Mouse (Mus musculus) testis, adult 2 months (tissue): ENCODE data around the gene Rbm28. TPM values are rescaled to one million over a fixed set of nuclear protein-coding genes. Genes with fewer than 3 reads are reported as not detected.

ENCODE experiments used
- H3K27ac ChIP-seq: fragments of 200-500 bp; 2 replicates; pipeline ENCODE4 v1.5.1; 2012; ENCODE audit warnings: low read depth, low read length; ENCODE audit not compliant: control insufficient read depth, insufficient read depth
- H3K27me3 ChIP-seq: fragments of 200-500 bp; 2 replicates; pipeline ENCODE4 v1.6.1; 2012; ENCODE audit warnings: mild to moderate bottlenecking, low read length, moderate library complexity; ENCODE audit not compliant: control insufficient read depth, insufficient read depth
- H3K36me3 ChIP-seq: fragments of 200-500 bp; 2 replicates; pipeline ENCODE4 v1.6.1; 2012; ENCODE audit warnings: mild to moderate bottlenecking, low read length; ENCODE audit not compliant: control insufficient read depth, insufficient read depth
- H3K4me1 ChIP-seq: fragments of 200-500 bp; 2 replicates; pipeline ENCODE4 v1.6.1; 2012; ENCODE audit warnings: low read length; ENCODE audit not compliant: control insufficient read depth, insufficient read depth
- H3K4me3 ChIP-seq: fragments of 200-500 bp; 2 replicates; pipeline ENCODE4 v1.5.1; 2012; ENCODE audit warnings: low read depth, mild to moderate bottlenecking, low read length, moderate library complexity, mixed read lengths; ENCODE audit not compliant: control insufficient read depth
- CTCF ChIP-seq: fragments of 200-500 bp; IDR thresholded peaks from 2 replicates; pipeline ENCODE4 v1.5.1; 2012; ENCODE audit warnings: low read depth, mild to moderate bottlenecking, inconsistent platforms, low read length, moderate library complexity; ENCODE audit not compliant: control insufficient read depth, insufficient read depth, insufficient replicate concordance
- POLR2A ChIP-seq: fragments of 200-500 bp; IDR thresholded peaks from 2 replicates; pipeline ENCODE4 v1.6.1; 2012; ENCODE audit warnings: low read depth, mild to moderate bottlenecking, inconsistent platforms, low read length, moderate library complexity; ENCODE audit not compliant: control insufficient read depth
- polyA plus RNA-seq: library from polyadenylated mRNA; depleted of rRNA; stranded (reverse); fragments of >200 nt; gene quantifications from 2 replicates; pipeline ENCODE4 v1.2.3, GENCODE M21; 2012

Gene Rbm28
- polyA plus RNA-seq, 1 experiment: 27.1 TPM

GRCm38 (mm10) chr6:29207017-29207416 lies 42.2 kb upstream of the Rbm28 start:
- Histone ChIP-seq H3K4me1 (peaks cover 8% of the 10 kb centered on the region), H3K36me3 (no peaks in the 10 kb centered on the region), H3K27ac (no peak overlapping the region), H3K4me3 (no peak overlapping the region), H3K27me3 (no peaks in the 10 kb centered on the region)
- no peak for TF ChIP-seq CTCF
- TF ChIP-seq POLR2A: no peak

DNA sequence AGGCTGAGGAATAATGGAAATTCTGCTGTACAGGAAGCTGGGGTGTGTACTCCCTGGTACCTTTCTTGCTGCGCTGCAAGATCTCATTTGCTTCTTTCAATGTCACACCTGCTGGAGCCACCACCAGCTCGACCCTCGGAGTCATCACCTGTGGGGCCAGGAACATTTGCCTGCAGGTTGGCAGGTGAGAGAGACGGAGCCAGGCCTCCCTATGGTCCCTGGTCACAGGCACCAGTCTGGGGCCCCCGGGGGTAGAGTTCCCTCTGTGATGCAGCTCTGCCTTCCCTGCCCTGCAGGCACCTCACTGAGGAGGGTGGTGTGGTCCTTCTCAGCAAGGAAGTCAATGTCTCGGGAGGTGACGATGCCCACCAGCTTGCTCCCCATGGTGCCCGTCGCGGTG lies 41.2 kb upstream of the Rbm28 start:
- H3K27ac ChIP-seq: no peak overlapping the region
- no peaks in the 10 kb centered on the region for H3K27me3 ChIP-seq
- no peak overlapping the region for H3K4me3 ChIP-seq
- TF ChIP-seq POLR2A (no peak), CTCF (no peak)
- peaks cover under 1% of the 10 kb centered on the region for H3K4me1 ChIP-seq
- H3K36me3 ChIP-seq: no peaks in the 10 kb centered on the region

DNA sequence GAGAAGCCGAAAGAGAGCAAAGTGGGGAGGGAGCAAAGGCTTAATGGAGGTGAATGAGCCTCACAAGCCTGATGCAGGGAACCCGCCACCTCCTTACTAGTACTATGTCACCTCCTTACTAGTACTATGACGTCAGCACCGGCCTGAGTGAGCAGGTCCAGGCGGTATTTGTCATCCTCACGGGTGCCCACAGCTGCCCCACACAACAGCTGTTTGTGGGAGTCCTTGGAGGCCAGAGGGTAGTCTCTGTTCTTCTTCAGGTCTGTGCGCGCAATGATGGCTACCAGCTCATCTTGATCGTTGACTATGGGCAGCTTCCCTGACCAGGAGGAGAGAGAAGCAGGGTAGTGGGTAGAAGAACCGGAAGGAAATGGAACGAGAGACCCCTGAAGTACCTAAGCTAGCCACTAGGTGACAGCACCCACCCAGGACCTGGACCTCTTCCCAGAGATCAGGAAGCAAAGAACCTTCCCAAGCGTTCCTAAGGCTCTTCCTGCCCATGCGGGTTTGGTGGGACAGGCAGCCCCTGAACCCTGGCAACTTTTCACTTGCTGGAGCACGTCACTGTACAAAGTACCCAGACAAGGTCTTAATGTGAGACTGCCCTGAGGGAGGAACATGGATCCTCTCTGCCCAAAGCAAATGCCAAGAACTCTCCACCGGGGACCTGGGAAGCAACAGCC lies 40.3 kb upstream of the Rbm28 start:
- TF ChIP-seq CTCF (peak; percentile 79), POLR2A (no peak)
- Histone ChIP-seq H3K36me3 (no peaks in the 10 kb centered on the region), H3K27me3 (no peaks in the 10 kb centered on the region), H3K4me3 (no peak overlapping the region), H3K4me1 (peaks cover 3% of the 10 kb centered on the region; the same call in 1 of the 2 replicates), H3K27ac (no peak overlapping the region)

- Histone ChIP-seq H3K27me3 (no peaks in the 10 kb centered on the region), H3K4me1 (peaks cover 6% of the 10 kb centered on the region; the same call in 1 of the 2 replicates), H3K36me3 (no peaks in the 10 kb centered on the region), H3K27ac (no peak overlapping the region), H3K4me3 (no peak overlapping the region)
- TF ChIP-seq CTCF (no peak), POLR2A (no peak)
Measured at GRCm38 (mm10) chr6:29203861-29204585, 39.2 kb upstream of the Rbm28 start.

DNA sequence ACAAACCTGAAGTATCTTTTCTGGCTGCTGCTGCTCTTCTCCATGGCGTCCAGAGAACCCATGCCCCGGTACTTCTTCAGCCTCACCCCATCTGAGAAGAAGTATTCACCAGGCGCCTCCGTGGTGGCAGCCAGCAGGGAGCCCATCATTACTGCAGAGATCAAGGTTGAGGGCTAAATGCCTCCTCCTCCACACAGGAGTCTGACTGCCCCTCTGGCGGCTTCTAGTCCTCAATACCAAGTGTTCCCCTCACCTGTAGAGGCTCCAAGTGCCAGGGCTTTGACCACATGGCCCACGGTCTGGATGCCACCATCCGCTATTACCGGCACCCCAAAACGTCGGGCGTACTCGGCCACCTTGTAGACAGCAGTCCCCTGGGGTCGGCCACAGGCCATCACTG lies 38.3 kb upstream of the Rbm28 start:
- no peaks in the 10 kb centered on the region for H3K27me3 ChIP-seq
- H3K4me3 ChIP-seq: no peak overlapping the region
- no peaks in the 10 kb centered on the region for H3K36me3 ChIP-seq
- H3K27ac ChIP-seq: no peak overlapping the region
- no peak for TF ChIP-seq CTCF
- no peak for TF ChIP-seq POLR2A
- peaks cover 15% of the 10 kb centered on the region for H3K4me1 ChIP-seq

DNA sequence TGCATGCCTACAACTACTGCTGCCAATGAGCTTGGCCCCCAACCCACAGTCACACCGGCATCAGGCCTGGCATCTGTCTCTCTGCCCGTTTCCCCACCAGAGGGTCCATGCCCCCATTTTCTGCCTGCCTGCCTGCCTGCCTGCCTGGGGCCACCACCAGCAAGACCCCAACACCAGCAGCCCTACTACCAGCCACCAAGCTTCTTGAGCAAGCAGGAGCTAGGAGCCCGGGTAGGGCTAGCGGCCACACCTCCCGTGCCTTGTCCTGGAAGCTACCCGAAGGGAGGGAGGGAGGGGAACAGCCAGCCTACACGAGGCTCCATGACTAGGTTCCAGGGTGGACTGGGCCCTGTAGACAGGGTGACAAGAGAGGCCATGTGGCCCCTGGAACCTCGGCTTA lies 37.2 kb upstream of the Rbm28 start:
- no peak for TF ChIP-seq CTCF
- no peak for TF ChIP-seq POLR2A
- H3K4me3 ChIP-seq: no peak overlapping the region
- no peaks in the 10 kb centered on the region for H3K36me3 ChIP-seq
- no peak overlapping the region for H3K27ac ChIP-seq
- H3K27me3 ChIP-seq: no peaks in the 10 kb centered on the region
- peaks cover 15% of the 10 kb centered on the region for H3K4me1 ChIP-seq

- no peak for TF ChIP-seq CTCF
- no peak for TF ChIP-seq POLR2A
- H3K27ac ChIP-seq: no peak overlapping the region
- H3K4me3 ChIP-seq: no peak overlapping the region
- H3K4me1 ChIP-seq: peaks cover 15% of the 10 kb centered on the region
- no peaks in the 10 kb centered on the region for H3K27me3 ChIP-seq
- no peaks in the 10 kb centered on the region for H3K36me3 ChIP-seq
Measured at GRCm38 (mm10) chr6:29201341-29201740, 36.5 kb upstream of the Rbm28 start.

- no peak for TF ChIP-seq CTCF
- TF ChIP-seq POLR2A: no peak
- H3K4me3 ChIP-seq: no peak overlapping the region
- no peak overlapping the region for H3K27ac ChIP-seq
- H3K36me3 ChIP-seq: no peaks in the 10 kb centered on the region
- peaks cover 15% of the 10 kb centered on the region for H3K4me1 ChIP-seq
- no peaks in the 10 kb centered on the region for H3K27me3 ChIP-seq
Measured at GRCm38 (mm10) chr6:29200496-29200895, 35.7 kb upstream of the Rbm28 start.
